Mouse (Mus musculus): ENCODE measurements around the gene Nbea. TPM values are rescaled to one million over a fixed set of nuclear protein-coding genes. Genes with fewer than 3 reads are reported as not detected.

The Nbea gene
- polyA plus RNA-seq, 1 experiment from 2014 or later: 31.0 TPM

GRCm38 (mm10) chr3:55887193-55887828 is 296.2 kb downstream of the Nbea start:
- no peak for ATAC-seq (ENCODE audit: low FRiP score)
- Histone ChIP-seq H3K27me3 (no peaks in the 10 kb centered on the region), H3K36me3 (replicated peaks) (no peaks in the 10 kb centered on the region), H3K9me3 (no peaks in the 10 kb centered on the region), H3K27ac (no peak overlapping the region), H3K4me3 (replicated peaks) (no peak overlapping the region), H3K4me2 (no peak overlapping the region), H3K4me1 (no peaks in the 10 kb centered on the region), H3K9ac (no peak overlapping the region)
- 76% methylated on average over 10 of the region's 10 CpGs for WGBS

GRCm38 (mm10) chr3:55872944-55873924 is 310.3 kb downstream of the Nbea start:
- Histone ChIP-seq H3K4me2 (no peak overlapping the region), H3K9me3 (no peaks in the 10 kb centered on the region), H3K27ac (no peak overlapping the region), H3K36me3 (replicated peaks) (no peaks in the 10 kb centered on the region; the same call in 1 of the 2 replicates), H3K4me3 (replicated peaks) (no peak overlapping the region), H3K4me1 (no peaks in the 10 kb centered on the region), H3K27me3 (no peaks in the 10 kb centered on the region), H3K9ac (no peak overlapping the region)
- peak; percentile 70; the same call in 1 of the 2 replicates for ATAC-seq (ENCODE audit: low FRiP score)
- WGBS: 70% methylated on average over 5 of the region's 5 CpGs

- 88% methylated on average over 7 of the region's 7 CpGs for WGBS
- Histone ChIP-seq H3K36me3 (replicated peaks) (0 out of 2 replicates have a peak, but pooled peaks cover 9% of the 10 kb centered on the region), H3K4me3 (replicated peaks) (no peak overlapping the region), H3K27ac (no peak overlapping the region), H3K4me2 (no peak overlapping the region), H3K9me3 (no peaks in the 10 kb centered on the region), H3K4me1 (no peaks in the 10 kb centered on the region), H3K27me3 (no peaks in the 10 kb centered on the region), H3K9ac (no peak overlapping the region)
- no peak for ATAC-seq (ENCODE audit: low FRiP score)
Measured at GRCm38 (mm10) chr3:55852488-55852887, 331.0 kb downstream of the Nbea start.

- Histone ChIP-seq H3K9me3 (no peaks in the 10 kb centered on the region), H3K36me3 (replicated peaks) (no peaks in the 10 kb centered on the region), H3K27ac (no peak overlapping the region), H3K4me2 (no peak overlapping the region), H3K9ac (no peak overlapping the region), H3K4me1 (no peaks in the 10 kb centered on the region), H3K27me3 (no peaks in the 10 kb centered on the region), H3K4me3 (replicated peaks) (no peak overlapping the region)
- ATAC-seq (ENCODE audit: low FRiP score): no peak
- WGBS: 83% methylated on average over 1 of the region's 1 CpGs
Measured at GRCm38 (mm10) chr3:55847115-55847514, 336.4 kb downstream of the Nbea start.

- no peak for ATAC-seq (ENCODE audit: low FRiP score)
- Histone ChIP-seq H3K9ac (no peak overlapping the region), H3K4me3 (replicated peaks) (no peak overlapping the region), H3K4me2 (no peak overlapping the region), H3K27me3 (no peaks in the 10 kb centered on the region), H3K27ac (no peak overlapping the region), H3K9me3 (no peaks in the 10 kb centered on the region), H3K4me1 (no peaks in the 10 kb centered on the region), H3K36me3 (replicated peaks) (no peaks in the 10 kb centered on the region)
- 88% methylated on average over 3 of the region's 3 CpGs for WGBS
Measured at GRCm38 (mm10) chr3:55837188-55837587, 346.3 kb downstream of the Nbea start.

- H3K27me3 ChIP-seq: no peaks in the 10 kb centered on the region
- H3K36me3 ChIP-seq (replicated peaks): no peaks in the 10 kb centered on the region
- H3K9ac ChIP-seq: no peak overlapping the region
- no peaks in the 10 kb centered on the region for H3K4me1 ChIP-seq
- no peak overlapping the region for H3K4me2 ChIP-seq
- H3K9me3 ChIP-seq: no peaks in the 10 kb centered on the region
- 71% methylated on average over 4 of the region's 4 CpGs for WGBS
- H3K27ac ChIP-seq: no peak overlapping the region
- H3K4me3 ChIP-seq (replicated peaks): no peak overlapping the region
- no peak for ATAC-seq (ENCODE audit: low FRiP score)
Measured at GRCm38 (mm10) chr3:55835207-55835606, 348.3 kb downstream of the Nbea start.

DNA sequence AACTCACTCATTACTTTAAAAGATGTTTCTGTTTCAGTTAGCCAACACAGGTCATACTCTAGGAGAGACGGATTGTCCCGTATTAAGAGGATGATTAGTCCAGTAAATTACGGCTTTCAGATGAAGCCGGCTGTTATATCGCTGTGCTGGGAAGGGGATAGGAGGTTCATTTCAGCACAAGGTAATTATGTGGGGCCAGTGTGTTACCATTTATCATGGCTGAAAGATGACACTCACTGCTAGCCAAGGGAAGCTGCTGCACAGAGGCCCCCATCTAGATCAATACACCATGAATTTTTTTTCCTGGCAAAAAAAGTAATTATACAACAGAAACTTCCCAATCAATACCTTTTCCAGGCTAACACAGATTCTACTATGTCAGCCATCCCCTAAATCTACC is 353.3 kb downstream of the Nbea start:
- WGBS: 55% methylated on average over 5 of the region's 5 CpGs
- Histone ChIP-seq H3K9ac (no peak overlapping the region), H3K4me3 (replicated peaks) (no peak overlapping the region), H3K36me3 (replicated peaks) (no peaks in the 10 kb centered on the region), H3K9me3 (no peaks in the 10 kb centered on the region), H3K4me2 (no peak overlapping the region), H3K4me1 (peaks cover 3% of the 10 kb centered on the region), H3K27ac (no peak overlapping the region), H3K27me3 (no peaks in the 10 kb centered on the region)
- ATAC-seq (ENCODE audit: low FRiP score): peak; percentile 44; the same call in 1 of the 2 replicates

DNA sequence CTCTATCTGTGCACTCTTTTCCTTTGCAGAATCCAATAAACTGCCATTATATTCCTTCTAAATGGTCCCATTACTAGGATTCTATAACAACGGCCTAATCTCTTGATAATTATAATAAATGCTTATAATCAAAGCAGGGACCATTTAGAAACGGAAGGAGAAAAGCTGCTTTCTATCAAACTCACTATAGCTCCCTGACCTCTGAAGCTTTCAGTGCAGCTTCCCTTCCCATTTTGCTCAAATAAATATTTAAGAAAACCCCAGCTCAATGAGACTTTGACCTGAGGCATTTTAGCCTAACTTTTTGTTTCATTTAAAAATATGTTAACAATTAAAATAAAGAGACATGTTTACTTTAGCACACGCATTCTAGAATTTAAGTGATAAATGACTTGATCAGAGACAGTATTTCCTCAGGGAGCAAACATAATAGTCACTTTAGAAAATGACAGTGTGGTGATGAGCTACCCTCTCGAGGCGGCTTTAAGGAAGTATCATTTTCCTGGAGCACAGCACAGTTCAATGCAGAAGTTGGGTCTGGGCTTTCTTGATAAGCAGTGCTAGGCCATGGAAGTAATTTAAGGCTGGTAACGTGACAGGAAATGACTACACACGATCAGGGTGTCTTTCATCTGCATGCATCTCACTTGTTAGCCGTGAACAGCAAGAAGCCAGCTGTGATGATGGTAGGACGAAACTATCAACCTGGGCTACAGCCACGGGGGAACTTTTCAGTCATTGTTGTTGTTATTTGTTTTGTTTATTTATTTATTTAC is 354.8 kb downstream of the Nbea start:
- no peak overlapping the region for H3K27ac ChIP-seq
- H3K4me2 ChIP-seq: no peak overlapping the region
- no peaks in the 10 kb centered on the region for H3K36me3 ChIP-seq (replicated peaks)
- H3K27me3 ChIP-seq: no peaks in the 10 kb centered on the region
- peaks cover 3% of the 10 kb centered on the region for H3K4me1 ChIP-seq
- WGBS: 66% methylated on average over 10 of the region's 10 CpGs
- H3K9ac ChIP-seq: no peak overlapping the region
- no peak for ATAC-seq (ENCODE audit: low FRiP score)
- H3K4me3 ChIP-seq (replicated peaks): no peak overlapping the region
- H3K9me3 ChIP-seq: no peaks in the 10 kb centered on the region

DNA sequence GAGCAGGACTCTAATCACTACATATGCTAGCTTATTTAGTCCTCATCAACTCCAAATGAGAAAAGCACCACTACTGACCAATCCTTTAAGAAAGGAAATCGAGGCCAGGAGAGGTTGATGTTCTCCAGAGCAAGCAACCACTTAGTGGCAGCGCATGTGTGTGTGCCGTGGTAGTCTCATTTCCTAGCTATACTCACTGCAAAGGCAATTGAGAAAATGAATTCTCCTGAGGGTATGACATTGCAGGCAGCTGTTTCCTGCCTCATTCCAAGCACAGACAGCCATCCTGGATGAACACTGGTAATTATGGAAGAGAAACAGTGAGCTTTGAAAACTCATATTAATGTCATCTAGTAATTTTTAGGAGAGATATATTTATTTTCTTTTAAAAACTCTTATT is 358.6 kb downstream of the Nbea start:
- no peaks in the 10 kb centered on the region for H3K36me3 ChIP-seq (replicated peaks)
- ATAC-seq (ENCODE audit: low FRiP score): no peak
- no peak overlapping the region for H3K4me3 ChIP-seq (replicated peaks)
- peaks cover 3% of the 10 kb centered on the region for H3K4me1 ChIP-seq
- 77% methylated on average over 3 of the region's 3 CpGs for WGBS
- no peaks in the 10 kb centered on the region for H3K9me3 ChIP-seq
- H3K4me2 ChIP-seq: no peak overlapping the region
- no peaks in the 10 kb centered on the region for H3K27me3 ChIP-seq
- no peak overlapping the region for H3K27ac ChIP-seq
- H3K9ac ChIP-seq: no peak overlapping the region

GRCm38 (mm10) chr3:55819598-55819997 is 363.9 kb downstream of the Nbea start:
- H3K4me3 ChIP-seq (replicated peaks): no peak overlapping the region
- no peak for ATAC-seq (ENCODE audit: low FRiP score)

GRCm38 (mm10) chr3:55818082-55818481 is 365.4 kb downstream of the Nbea start:
- no peak overlapping the region for H3K9ac ChIP-seq
- H3K9me3 ChIP-seq: no peaks in the 10 kb centered on the region
- no peak overlapping the region for H3K4me2 ChIP-seq
- H3K36me3 ChIP-seq (replicated peaks): 0 out of 2 replicates have a peak, but pooled peaks cover 2% of the 10 kb centered on the region
- H3K27me3 ChIP-seq: no peaks in the 10 kb centered on the region
- no peaks in the 10 kb centered on the region; the same call in none of the 2 replicates for H3K4me1 ChIP-seq
- H3K4me3 ChIP-seq (replicated peaks): no peak overlapping the region
- 90% methylated on average over 2 of the region's 2 CpGs for whole genome bisulfite sequencing
- no peak for ATAC-seq (ENCODE audit: low FRiP score)
- H3K27ac ChIP-seq: no peak overlapping the region

More at GRCm38 (mm10) chr3:55819598-55819997, 363.9 kb downstream of the Nbea start:
- Histone ChIP-seq H3K4me1 (no peaks in the 10 kb centered on the region; the same call in none of the 2 replicates), H3K4me2 (no peak overlapping the region), H3K27ac (no peak overlapping the region), H3K9ac (no peak overlapping the region), H3K27me3 (no peaks in the 10 kb centered on the region), H3K9me3 (no peaks in the 10 kb centered on the region), H3K36me3 (replicated peaks) (0 out of 2 replicates have a peak, but pooled peaks cover 2% of the 10 kb centered on the region)
